Mouse (Mus musculus) forebrain, embryonic 15.5 days (tissue): ENCODE results near the gene Nr1h3. TPM values are rescaled to one million over a fixed set of nuclear protein-coding genes. Genes with fewer than 3 reads are reported as not detected.
A peak's percentile ranks its signal among the peaks of the same experiment; 100 is the strongest.

Source experiments
- ATAC-seq: fragments of 200-750 bp; cut with Nextera tagmentation; replicated peaks from 2 replicates; pipeline ENCODE4 v1.8.0; 2017; ENCODE audit warnings: mild to moderate bottlenecking, moderate TSS enrichment, moderate library complexity
- H3K27ac ChIP-seq: fragments of 300-500 bp; sonication (generic); replicated peaks from 2 replicates; pipeline ENCODE4 v1.5.1; 2015; ENCODE audit warnings: mild to moderate bottlenecking, inconsistent platforms
- H3K27me3 ChIP-seq: fragments of 300-500 bp; sonication (generic); 2 replicates; pipeline ENCODE4 v1.6.1; 2015; ENCODE audit warnings: inconsistent platforms
- H3K36me3 ChIP-seq: fragments of 300-500 bp; sonication (generic); 2 replicates; pipeline ENCODE4 v1.6.1; 2015; ENCODE audit warnings: mild to moderate bottlenecking, inconsistent platforms
- H3K4me1 ChIP-seq: fragments of 300-500 bp; sonication (generic); 2 replicates; pipeline ENCODE4 v1.6.1; 2015; ENCODE audit warnings: inconsistent platforms
- H3K4me2 ChIP-seq: fragments of 300-500 bp; sonication (generic); replicated peaks from 2 replicates; pipeline ENCODE4 v1.6.1; 2015; ENCODE audit warnings: mild to moderate bottlenecking, inconsistent platforms
- H3K4me3 ChIP-seq: fragments of 300-500 bp; sonication (generic); 2 replicates; pipeline ENCODE4 v1.5.1; 2015; ENCODE audit warnings: mild to moderate bottlenecking, inconsistent platforms
- H3K9ac ChIP-seq: fragments of 300-500 bp; sonication (generic); replicated peaks from 2 replicates; pipeline ENCODE4 v1.6.1; 2015; ENCODE audit warnings: mild to moderate bottlenecking, inconsistent platforms
- H3K9me3 ChIP-seq: fragments of 300-500 bp; sonication (generic); 2 replicates; pipeline ENCODE4 v1.6.1; 2016; ENCODE audit warnings: inconsistent platforms
- WGBS: fragments of 180-500 bp; shearing (Covaris S2); methylation state at CpG from one replicate; pipeline ENCODE4 v1.1.7; 2015; ENCODE audit warnings: mixed read lengths; 5-methylcytosine and 5-hydroxymethylcytosine counted together
- polyA plus RNA-seq: library from polyadenylated mRNA; unstranded; fragments of >200 nt; fragmentation: Nextera tagmentation; extraction: Ambion mirVana; gene quantifications from 2 replicates; pipeline ENCODE4 v1.2.1, GENCODE M21; 2015

The Nr1h3 gene
- polyA plus RNA-seq, 1 experiment from 2014 or later = 2.0 TPM

DNA sequence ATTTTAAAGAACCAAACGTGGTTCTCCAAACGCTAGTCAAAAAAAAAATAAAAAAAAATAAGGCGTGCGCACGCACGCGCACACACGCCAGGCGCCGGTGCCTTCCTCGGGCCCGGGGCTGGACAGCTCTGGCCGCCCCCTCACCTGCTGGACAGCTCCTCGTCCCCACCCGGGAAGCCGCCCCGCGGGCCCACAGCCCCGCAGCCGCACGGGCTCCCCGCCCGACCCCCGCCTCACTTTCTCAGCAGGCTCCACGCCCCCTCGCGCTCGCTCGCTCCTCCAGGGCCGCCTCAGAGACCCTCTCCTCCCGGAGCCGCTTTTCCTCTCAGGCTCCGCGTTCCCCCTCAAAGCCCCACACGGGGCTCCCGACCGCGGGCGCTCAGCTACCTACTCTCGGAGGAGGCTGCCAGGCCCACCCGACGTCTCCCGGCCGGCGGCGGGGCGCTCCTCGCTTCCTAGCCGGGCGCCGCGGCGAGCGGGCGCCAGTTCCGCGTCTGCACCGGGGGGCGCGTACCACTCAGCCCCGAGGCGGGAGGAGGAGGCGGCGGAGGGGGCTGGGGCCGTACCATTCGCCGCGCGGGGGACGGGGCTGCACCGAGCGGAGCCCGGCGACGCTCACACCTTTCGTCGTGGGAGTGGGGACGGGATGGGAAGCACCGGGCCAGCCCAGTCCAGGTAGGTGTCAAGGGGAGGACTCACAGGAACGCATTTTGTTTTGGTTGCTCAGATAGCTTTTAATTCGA lies 20.1 kb downstream of the Nr1h3 start:
- under 1% methylated on average over 80 of the region's 81 CpGs for WGBS
- peak; percentile 96 for ATAC-seq
- no peaks in the 10 kb centered on the region for H3K27me3 ChIP-seq

DNA sequence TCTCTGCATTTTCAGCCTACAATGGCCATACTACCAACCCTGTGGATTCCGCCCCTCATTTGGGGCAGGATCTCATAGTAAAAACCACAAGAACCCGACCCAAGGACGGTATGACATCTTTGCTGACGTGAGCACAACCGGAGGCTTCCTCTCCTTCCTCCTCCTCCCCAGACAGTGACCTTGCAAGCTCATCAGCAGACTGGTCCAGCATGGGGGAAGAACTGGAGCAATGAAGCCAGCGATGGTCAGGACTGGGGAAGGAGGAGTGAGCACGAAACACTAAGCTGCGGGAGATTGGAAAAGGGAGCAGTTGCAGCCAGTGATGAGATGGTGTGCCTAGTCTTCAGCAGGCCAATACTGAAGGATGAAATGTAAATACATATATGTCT lies 20.6 kb downstream of the Nr1h3 start:
- ATAC-seq = no peak
- H3K27me3 ChIP-seq = no peaks in the 10 kb centered on the region
- WGBS = 7% methylated on average over 8 of the region's 8 CpGs
- peaks cover 10% of the 10 kb centered on the region for H3K36me3 ChIP-seq
- H3K4me3 ChIP-seq = peak overlapping the region; percentile 96
- H3K9me3 ChIP-seq = no peaks in the 10 kb centered on the region
- peaks cover 28% of the 10 kb centered on the region for H3K4me1 ChIP-seq
- peak overlapping the region; percentile 77 for H3K4me2 ChIP-seq
- peak overlapping the region; percentile 90 for H3K9ac ChIP-seq
- peak overlapping the region; percentile 97 for H3K27ac ChIP-seq

More for the DNA sequence above, 20.1 kb downstream of the Nr1h3 start:
- Histone ChIP-seq H3K9ac (peak overlapping the region; percentile 90), H3K4me2 (peak overlapping the region; percentile 77), H3K9me3 (no peaks in the 10 kb centered on the region), H3K4me3 (peak overlapping the region; percentile 96), H3K27ac (peak overlapping the region; percentile 97), H3K4me1 (peaks cover 28% of the 10 kb centered on the region), H3K36me3 (peaks cover 9% of the 10 kb centered on the region)

DNA sequence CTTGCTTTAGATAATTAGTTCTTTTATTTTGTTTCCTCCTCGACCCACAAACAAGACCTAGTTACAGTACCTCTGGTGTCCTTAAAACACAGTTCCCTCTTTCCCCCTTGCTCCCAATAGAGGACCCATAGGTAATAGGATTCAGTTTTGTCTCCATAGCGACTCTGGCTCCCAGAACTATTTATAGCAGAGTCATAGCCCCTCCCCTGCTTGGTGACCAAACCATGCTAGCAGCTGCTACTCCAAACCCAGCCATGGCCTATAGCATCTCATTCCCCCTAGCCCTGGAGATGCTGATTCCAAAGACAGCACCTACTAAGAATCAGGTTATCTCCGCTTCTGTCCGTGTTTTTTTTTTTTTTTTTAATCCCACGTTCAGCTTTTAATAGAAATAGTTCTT lies 21.9 kb downstream of the Nr1h3 start:
- peak overlapping the region; percentile 90; the same call in 1 of the 2 replicates for H3K9ac ChIP-seq
- H3K4me1 ChIP-seq = peaks cover 28% of the 10 kb centered on the region
- ATAC-seq = no peak
- WGBS = 69% methylated on average over 5 of the region's 5 CpGs
- no peaks in the 10 kb centered on the region for H3K27me3 ChIP-seq
- peak overlapping the region; percentile 77; the same call in 1 of the 2 replicates for H3K4me2 ChIP-seq
- H3K4me3 ChIP-seq = no peak overlapping the region
- H3K36me3 ChIP-seq = peaks cover 23% of the 10 kb centered on the region
- no peaks in the 10 kb centered on the region for H3K9me3 ChIP-seq
- no peak overlapping the region for H3K27ac ChIP-seq

DNA sequence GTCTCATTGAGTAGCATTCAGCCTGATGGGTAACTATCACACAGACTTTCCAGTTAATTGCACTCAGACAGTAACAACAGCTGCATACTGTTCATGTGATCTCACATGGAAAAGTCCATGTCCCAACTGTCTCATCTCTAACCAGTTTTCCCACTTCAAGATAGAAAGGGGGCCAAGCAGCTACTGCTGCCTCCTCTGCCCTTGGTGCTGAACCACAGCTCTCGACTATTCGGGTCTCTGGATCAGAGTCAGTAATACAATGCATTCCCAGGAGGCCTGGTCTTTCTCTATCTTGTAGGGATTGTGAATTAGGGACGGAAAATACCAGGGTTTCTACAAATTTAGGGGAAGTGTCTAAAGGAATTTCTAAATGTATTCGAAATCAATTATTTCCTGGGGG lies 22.8 kb downstream of the Nr1h3 start:
- Histone ChIP-seq H3K9me3 (no peaks in the 10 kb centered on the region), H3K36me3 (peaks cover 28% of the 10 kb centered on the region), H3K4me1 (peaks cover 28% of the 10 kb centered on the region), H3K4me2 (no peak overlapping the region), H3K27me3 (no peaks in the 10 kb centered on the region), H3K4me3 (no peak overlapping the region), H3K9ac (no peak overlapping the region), H3K27ac (no peak overlapping the region)
- WGBS = 49% methylated on average over 4 of the region's 4 CpGs
- ATAC-seq = no peak

DNA sequence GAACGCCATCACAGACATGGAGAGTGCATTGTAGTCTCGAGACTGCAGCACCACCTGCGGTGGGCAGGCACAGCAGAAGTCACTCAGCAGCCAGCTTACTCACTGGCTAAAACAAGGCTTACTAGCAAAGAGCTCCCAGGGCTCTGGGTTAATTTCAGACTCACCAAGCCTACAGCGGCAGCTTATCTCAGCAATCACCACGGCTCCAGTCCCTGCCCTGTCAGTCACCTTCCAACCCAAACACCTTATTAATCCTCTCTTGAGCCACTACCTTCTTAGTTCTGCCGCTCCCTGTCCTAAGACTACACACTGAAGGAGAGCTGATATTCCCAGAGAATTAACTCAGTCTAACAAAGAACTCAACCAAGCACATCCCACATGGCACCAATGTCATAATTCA lies 26.4 kb downstream of the Nr1h3 start:
- Histone ChIP-seq H3K36me3 (peaks cover 63% of the 10 kb centered on the region), H3K4me1 (peaks cover 15% of the 10 kb centered on the region), H3K9ac (no peak overlapping the region), H3K9me3 (no peaks in the 10 kb centered on the region), H3K27me3 (no peaks in the 10 kb centered on the region), H3K27ac (no peak overlapping the region), H3K4me3 (no peak overlapping the region), H3K4me2 (no peak overlapping the region)
- 80% methylated on average over 6 of the region's 6 CpGs for WGBS
- ATAC-seq = no peak

DNA sequence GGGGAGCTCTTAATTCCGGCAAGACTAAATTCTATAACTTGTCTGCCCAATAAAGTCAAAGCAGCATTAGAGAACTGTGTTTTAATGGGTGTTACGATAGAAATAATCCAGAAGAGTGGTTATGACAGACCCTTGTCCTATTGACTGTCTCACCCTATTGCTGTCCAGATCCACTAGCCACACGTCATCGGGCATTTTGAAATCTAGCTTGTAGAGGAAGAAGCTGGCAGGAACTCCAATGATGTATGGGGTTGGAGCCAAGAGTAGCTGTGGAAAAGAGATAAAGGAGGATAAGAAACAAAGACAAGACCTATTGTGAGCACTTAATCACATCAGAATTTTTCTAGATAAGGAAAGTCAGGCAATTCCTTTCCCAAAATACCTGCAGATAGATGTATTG lies 27.1 kb downstream of the Nr1h3 start:
- H3K36me3 ChIP-seq = peaks cover 68% of the 10 kb centered on the region
- no peaks in the 10 kb centered on the region for H3K9me3 ChIP-seq
- WGBS = 89% methylated on average over 4 of the region's 4 CpGs
- no peak overlapping the region for H3K4me2 ChIP-seq
- no peaks in the 10 kb centered on the region for H3K27me3 ChIP-seq
- H3K4me1 ChIP-seq = peaks cover 7% of the 10 kb centered on the region
- no peak for ATAC-seq
- no peak overlapping the region for H3K4me3 ChIP-seq
- H3K9ac ChIP-seq = no peak overlapping the region
- H3K27ac ChIP-seq = no peak overlapping the region

DNA sequence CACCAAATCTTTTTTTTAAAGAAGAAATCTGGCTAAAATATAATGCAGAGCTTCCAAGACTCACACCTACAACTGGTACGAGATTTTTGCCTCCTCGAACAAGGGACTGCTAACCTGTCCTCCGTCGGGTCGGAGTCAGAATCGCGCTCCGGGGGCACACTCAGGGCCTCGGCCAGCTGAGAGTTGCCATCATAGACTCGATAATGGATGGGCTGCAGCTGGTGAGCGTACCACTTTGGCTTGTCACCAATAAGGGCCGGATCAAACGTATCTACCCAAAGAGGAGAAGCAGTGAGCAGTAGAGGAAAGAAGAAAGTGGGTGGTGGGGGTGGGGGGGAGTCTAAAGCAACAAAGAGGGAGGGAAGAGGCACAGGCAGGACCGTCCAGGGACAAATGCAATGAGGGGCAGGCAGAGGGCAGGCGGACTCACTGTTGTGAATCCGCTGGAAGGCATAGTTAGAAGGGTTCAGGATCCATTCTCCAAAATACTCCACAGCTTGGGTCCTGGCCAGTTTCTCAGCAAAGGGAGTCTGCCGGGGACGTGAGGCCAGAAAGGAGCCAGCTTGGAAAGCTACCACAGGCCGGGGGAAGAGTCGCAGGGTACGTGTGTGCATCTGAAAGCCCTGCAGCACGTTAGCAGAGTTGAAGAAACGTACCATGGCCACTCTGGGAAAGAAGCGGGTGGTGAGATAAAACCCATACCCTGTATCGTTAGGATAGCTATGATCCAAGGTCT lies 32.9 kb downstream of the Nr1h3 start:
- H3K4me2 ChIP-seq = no peak overlapping the region
- H3K27me3 ChIP-seq = no peaks in the 10 kb centered on the region
- no peak overlapping the region for H3K4me3 ChIP-seq
- no peak overlapping the region for H3K27ac ChIP-seq
- 89% methylated on average over 25 of the region's 25 CpGs for WGBS
- H3K36me3 ChIP-seq = peaks cover 90% of the 10 kb centered on the region
- no peak overlapping the region for H3K9ac ChIP-seq
- H3K4me1 ChIP-seq = no peaks in the 10 kb centered on the region
- no peak for ATAC-seq
- no peaks in the 10 kb centered on the region for H3K9me3 ChIP-seq

DNA sequence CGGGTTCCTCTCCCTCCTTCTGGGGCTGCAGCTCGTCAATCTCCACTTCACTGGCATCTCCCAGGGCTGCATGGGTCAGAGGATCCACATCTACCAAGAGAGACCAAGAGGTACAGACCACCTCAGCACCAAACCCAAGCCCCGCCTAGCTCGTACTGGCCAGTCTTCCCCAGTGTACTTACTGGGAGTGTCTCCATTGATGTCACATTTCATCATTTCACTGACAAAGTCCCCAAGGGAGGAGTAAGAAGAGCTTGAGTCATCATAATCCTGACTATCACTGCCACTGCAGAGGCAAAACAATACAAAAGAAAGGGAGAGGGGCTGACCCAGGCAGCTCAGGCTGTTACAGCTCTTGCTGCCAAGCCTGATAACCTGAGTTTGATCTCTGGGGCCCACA lies 35.0 kb downstream of the Nr1h3 start:
- no peaks in the 10 kb centered on the region for H3K9me3 ChIP-seq
- 80% methylated on average over 4 of the region's 4 CpGs for WGBS

DNA sequence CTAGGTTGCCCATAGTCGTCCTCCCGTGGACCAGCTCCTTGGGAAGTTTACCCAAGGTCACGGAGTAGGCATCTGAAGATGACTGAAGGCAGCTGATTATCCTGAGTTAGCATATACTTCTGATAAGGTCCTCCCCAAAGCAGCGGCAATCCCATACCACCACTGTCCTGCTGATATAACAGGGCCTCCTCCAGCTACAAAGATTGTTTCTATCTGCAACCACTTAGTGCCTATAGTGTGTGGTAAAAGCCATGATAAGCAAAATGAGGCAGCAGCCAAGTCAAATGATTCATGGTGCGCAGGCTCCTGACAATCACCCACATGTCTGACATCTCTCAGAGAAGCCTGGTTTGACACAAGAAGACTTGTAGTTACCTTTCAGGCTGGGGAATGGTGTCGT lies 37.6 kb downstream of the Nr1h3 start:
- WGBS = 89% methylated on average over 6 of the region's 6 CpGs
- Histone ChIP-seq H3K4me1 (no peaks in the 10 kb centered on the region), H3K36me3 (peaks cover 92% of the 10 kb centered on the region), H3K9me3 (no peaks in the 10 kb centered on the region), H3K27ac (no peak overlapping the region), H3K27me3 (no peaks in the 10 kb centered on the region), H3K4me2 (no peak overlapping the region), H3K9ac (no peak overlapping the region), H3K4me3 (no peak overlapping the region)
- no peak for ATAC-seq

More for the DNA sequence above, 35.0 kb downstream of the Nr1h3 start:
- H3K9ac ChIP-seq = no peak overlapping the region
- no peaks in the 10 kb centered on the region for H3K27me3 ChIP-seq
- H3K27ac ChIP-seq = no peak overlapping the region
- ATAC-seq = no peak
- peaks cover 90% of the 10 kb centered on the region for H3K36me3 ChIP-seq
- no peak overlapping the region for H3K4me3 ChIP-seq
- no peaks in the 10 kb centered on the region for H3K4me1 ChIP-seq
- H3K4me2 ChIP-seq = no peak overlapping the region

DNA sequence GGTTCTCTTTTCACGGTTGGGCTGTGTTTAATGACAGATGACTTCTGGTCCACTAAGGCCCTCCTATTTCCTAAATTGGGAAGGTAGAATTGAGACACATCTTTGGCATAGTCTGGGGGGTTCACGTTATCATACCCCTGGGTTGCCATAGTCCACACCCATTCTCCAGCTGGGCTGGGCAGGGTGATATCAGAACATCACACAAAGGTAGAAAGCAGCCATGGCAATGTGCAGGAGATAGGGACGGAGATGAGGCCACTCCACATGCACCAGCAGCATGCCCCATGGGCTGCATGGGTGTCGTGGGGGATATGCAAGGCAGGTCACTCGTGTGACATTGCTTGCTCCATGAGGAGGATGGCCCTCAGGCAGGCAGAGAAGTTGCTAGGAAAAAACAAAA lies 39.1 kb downstream of the Nr1h3 start:
- H3K27ac ChIP-seq = no peak overlapping the region
- H3K4me2 ChIP-seq = no peak overlapping the region
- no peak overlapping the region for H3K9ac ChIP-seq
- 93% methylated on average over 5 of the region's 5 CpGs for WGBS
- no peaks in the 10 kb centered on the region for H3K4me1 ChIP-seq
- no peaks in the 10 kb centered on the region for H3K9me3 ChIP-seq
- ATAC-seq = no peak
- no peak overlapping the region for H3K4me3 ChIP-seq
- H3K27me3 ChIP-seq = no peaks in the 10 kb centered on the region
- H3K36me3 ChIP-seq = peaks cover 89% of the 10 kb centered on the region

DNA sequence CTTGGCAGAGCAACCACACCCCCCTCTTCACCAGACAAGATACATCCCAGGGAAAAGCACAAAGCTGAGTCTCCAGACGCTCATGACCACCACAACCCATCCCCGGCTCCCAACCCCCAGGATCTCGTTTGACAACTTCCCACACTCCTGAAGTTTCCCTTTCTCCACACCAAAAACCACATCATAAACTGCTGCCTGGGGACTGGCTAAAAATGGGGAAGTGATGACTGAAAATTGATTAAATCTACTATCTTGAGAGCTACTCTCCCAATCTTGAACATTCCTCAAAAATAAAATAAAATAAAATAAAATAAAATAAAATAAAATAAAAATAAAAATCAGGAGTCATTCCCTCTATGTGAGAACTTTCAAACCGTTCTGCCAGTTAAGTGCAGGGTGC lies 39.7 kb downstream of the Nr1h3 start:
- 90% methylated on average over 4 of the region's 4 CpGs for WGBS
- no peak overlapping the region for H3K9ac ChIP-seq
- peaks cover 89% of the 10 kb centered on the region for H3K36me3 ChIP-seq
- no peak overlapping the region for H3K4me2 ChIP-seq
- no peaks in the 10 kb centered on the region for H3K27me3 ChIP-seq
- H3K4me1 ChIP-seq = no peaks in the 10 kb centered on the region
- no peak for ATAC-seq
- no peak overlapping the region for H3K27ac ChIP-seq
- no peaks in the 10 kb centered on the region for H3K9me3 ChIP-seq
- H3K4me3 ChIP-seq = no peak overlapping the region

DNA sequence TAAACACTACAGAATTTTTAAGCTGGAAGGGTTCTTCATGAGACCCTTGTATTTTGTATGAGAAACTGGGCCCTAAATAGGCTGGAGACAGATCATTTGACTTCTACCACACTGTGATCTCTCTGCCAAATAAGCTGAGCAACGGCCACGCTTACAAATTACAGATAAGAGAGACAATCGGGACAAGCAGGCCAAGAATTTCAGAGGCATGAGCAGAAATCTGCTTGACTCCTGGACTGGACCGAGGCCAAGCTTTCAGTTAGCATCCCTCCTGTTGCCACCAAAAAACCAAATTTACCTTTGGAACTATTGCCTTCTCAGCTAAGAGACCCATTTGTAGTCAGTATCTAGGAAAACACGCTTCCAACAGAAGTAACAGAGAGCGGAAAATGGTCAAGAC lies 42.0 kb downstream of the Nr1h3 start:
- ATAC-seq = no peak
- no peak overlapping the region for H3K4me3 ChIP-seq
- WGBS = 93% methylated on average over 6 of the region's 6 CpGs
- no peaks in the 10 kb centered on the region for H3K4me1 ChIP-seq
- no peak overlapping the region for H3K4me2 ChIP-seq
- no peak overlapping the region for H3K27ac ChIP-seq
- H3K9me3 ChIP-seq = no peaks in the 10 kb centered on the region
- no peak overlapping the region for H3K9ac ChIP-seq
- H3K27me3 ChIP-seq = no peaks in the 10 kb centered on the region
- H3K36me3 ChIP-seq = peaks cover 89% of the 10 kb centered on the region
